Mouse (Mus musculus) kidney, embryonic 16.5 days (tissue): ENCODE data around the gene Zbtb16. TPM values are rescaled to one million over a fixed set of nuclear protein-coding genes. Genes with fewer than 3 reads are reported as not detected.

Experiments
- ATAC-seq: fragments of 200-750 bp; cut with Nextera tagmentation; 2 replicates; pipeline ENCODE4 v1.8.0; 2017; ENCODE audit warnings: moderate TSS enrichment; ENCODE audit not compliant: low FRiP score, low TSS enrichment
- H3K27ac ChIP-seq: fragments of 300-500 bp; sonication (generic); 2 replicates; pipeline ENCODE4 v1.5.1; 2014; ENCODE audit warnings: low read length
- H3K27me3 ChIP-seq: fragments of 300-500 bp; sonication (generic); 2 replicates; pipeline ENCODE4 v1.6.1; 2014; ENCODE audit warnings: low read length, control low read depth, mixed read lengths; ENCODE audit not compliant: insufficient read depth
- H3K36me3 ChIP-seq: fragments of 300-500 bp; sonication (generic); 2 replicates; pipeline ENCODE4 v1.6.1; 2014; ENCODE audit warnings: low read length, control low read depth, mixed read lengths; ENCODE audit not compliant: insufficient read depth
- H3K4me1 ChIP-seq: fragments of 300-500 bp; sonication (generic); 2 replicates; pipeline ENCODE4 v1.6.1; 2014; ENCODE audit warnings: low read length, control low read depth, mixed read lengths; ENCODE audit not compliant: insufficient read depth
- H3K4me2 ChIP-seq: fragments of 300-500 bp; sonication (generic); replicated peaks from 2 replicates; pipeline ENCODE4 v1.6.1; 2014; ENCODE audit warnings: low read depth, low read length
- H3K4me3 ChIP-seq: fragments of 300-500 bp; sonication (generic); 2 replicates; pipeline ENCODE4 v1.5.1; 2014; ENCODE audit warnings: mild to moderate bottlenecking, low read length
- H3K9ac ChIP-seq: fragments of 300-500 bp; sonication (generic); replicated peaks from 2 replicates; pipeline ENCODE4 v1.6.1; 2014; ENCODE audit warnings: low read length
- H3K9me3 ChIP-seq: fragments of 300-500 bp; sonication (generic); 2 replicates; pipeline ENCODE4 v1.6.1; 2016; ENCODE audit warnings: low read length, control low read depth
- WGBS: fragments of 180-500 bp; shearing (Covaris S2); extraction: QIAGEN DNeasy Blood & Tissue Kit; methylation state at CpG from one replicate; pipeline ENCODE4 v1.1.7; 2014; 5-methylcytosine and 5-hydroxymethylcytosine counted together
- polyA plus RNA-seq: library from polyadenylated mRNA; unstranded; fragments of >200 nt; fragmentation: Nextera tagmentation; extraction: Ambion mirVana; gene quantifications from 2 replicates; pipeline ENCODE4 v1.2.1, GENCODE M21; 2015

Zbtb16 gene
- polyA plus RNA-seq, 1 experiment from 2014 or later = 1.8 TPM

- peaks cover 10% of the 10 kb centered on the region for H3K4me1 ChIP-seq
- H3K27ac ChIP-seq = no peak overlapping the region
- no peak overlapping the region for H3K9ac ChIP-seq
- no peaks in the 10 kb centered on the region for H3K36me3 ChIP-seq
- H3K4me3 ChIP-seq = no peak overlapping the region
- no peak for ATAC-seq
- peaks cover 2% of the 10 kb centered on the region for H3K27me3 ChIP-seq
- no peak overlapping the region for H3K4me2 ChIP-seq
- peaks cover 6% of the 10 kb centered on the region for H3K9me3 ChIP-seq
- WGBS = 28% methylated on average over 15 of the region's 15 CpGs
Observed at GRCm38 (mm10) chr9:48662361-48663051, 173.5 kb downstream of the Zbtb16 start.

GRCm38 (mm10) chr9:48661225-48662023 lies 174.6 kb downstream of the Zbtb16 start:
- Histone ChIP-seq H3K4me3 (no peak overlapping the region), H3K9me3 (peaks cover 6% of the 10 kb centered on the region), H3K27ac (no peak overlapping the region), H3K27me3 (peaks cover 5% of the 10 kb centered on the region), H3K4me2 (no peak overlapping the region), H3K4me1 (peaks cover 10% of the 10 kb centered on the region), H3K36me3 (no peaks in the 10 kb centered on the region), H3K9ac (no peak overlapping the region)
- ATAC-seq = no peak
- 50% methylated on average over 9 of the region's 9 CpGs for WGBS

- no peak overlapping the region for H3K27ac ChIP-seq
- H3K4me1 ChIP-seq = no peaks in the 10 kb centered on the region
- no peak overlapping the region for H3K9ac ChIP-seq
- H3K4me3 ChIP-seq = no peak overlapping the region
- H3K36me3 ChIP-seq = no peaks in the 10 kb centered on the region
- peaks cover 12% of the 10 kb centered on the region; the same call in 1 of the 2 replicates for H3K27me3 ChIP-seq
- H3K4me2 ChIP-seq = no peak overlapping the region
- ATAC-seq = no peak
- peaks cover 6% of the 10 kb centered on the region for H3K9me3 ChIP-seq
- WGBS = 17% methylated on average over 5 of the region's 5 CpGs
Observed at GRCm38 (mm10) chr9:48655525-48656169, 180.4 kb downstream of the Zbtb16 start.

- no peak overlapping the region for H3K9ac ChIP-seq
- H3K27me3 ChIP-seq = peaks cover 13% of the 10 kb centered on the region; the same call in 1 of the 2 replicates
- no peak for ATAC-seq
- H3K4me3 ChIP-seq = no peak overlapping the region
- 14% methylated on average over 8 of the region's 8 CpGs for WGBS
- H3K9me3 ChIP-seq = peaks cover 6% of the 10 kb centered on the region
- no peak overlapping the region for H3K27ac ChIP-seq
- peaks cover 5% of the 10 kb centered on the region; the same call in 1 of the 2 replicates for H3K4me1 ChIP-seq
- H3K4me2 ChIP-seq = no peak overlapping the region
- H3K36me3 ChIP-seq = no peaks in the 10 kb centered on the region
Observed at GRCm38 (mm10) chr9:48654730-48655129, 181.3 kb downstream of the Zbtb16 start.

GRCm38 (mm10) chr9:48653399-48654070 lies 182.5 kb downstream of the Zbtb16 start:
- no peak overlapping the region for H3K4me2 ChIP-seq
- peaks cover 13% of the 10 kb centered on the region; the same call in 1 of the 2 replicates for H3K27me3 ChIP-seq
- H3K4me1 ChIP-seq = peaks cover 17% of the 10 kb centered on the region
- no peak overlapping the region for H3K4me3 ChIP-seq
- no peak overlapping the region for H3K9ac ChIP-seq
- no peak for ATAC-seq
- no peak overlapping the region for H3K27ac ChIP-seq
- H3K36me3 ChIP-seq = no peaks in the 10 kb centered on the region
- WGBS = 44% methylated on average over 7 of the region's 7 CpGs
- H3K9me3 ChIP-seq = no peaks in the 10 kb centered on the region

GRCm38 (mm10) chr9:48652026-48652425 lies 184.0 kb downstream of the Zbtb16 start:
- Histone ChIP-seq H3K9ac (no peak overlapping the region), H3K4me3 (no peak overlapping the region), H3K4me2 (no peak overlapping the region), H3K9me3 (no peaks in the 10 kb centered on the region), H3K27me3 (peaks cover 13% of the 10 kb centered on the region; the same call in 1 of the 2 replicates), H3K27ac (no peak overlapping the region), H3K36me3 (no peaks in the 10 kb centered on the region), H3K4me1 (peaks cover 23% of the 10 kb centered on the region)
- WGBS = 62% methylated on average over 4 of the region's 4 CpGs
- no peak for ATAC-seq

GRCm38 (mm10) chr9:48650846-48651245 lies 185.2 kb downstream of the Zbtb16 start:
- Histone ChIP-seq H3K9ac (no peak overlapping the region), H3K4me2 (no peak overlapping the region), H3K27me3 (peaks cover 13% of the 10 kb centered on the region; the same call in 1 of the 2 replicates), H3K4me1 (peaks cover 23% of the 10 kb centered on the region), H3K4me3 (no peak overlapping the region), H3K36me3 (no peaks in the 10 kb centered on the region), H3K27ac (no peak overlapping the region), H3K9me3 (no peaks in the 10 kb centered on the region)
- ATAC-seq = no peak
- 75% methylated on average over 2 of the region's 2 CpGs for WGBS

- H3K9ac ChIP-seq = no peak overlapping the region
- no peaks in the 10 kb centered on the region for H3K36me3 ChIP-seq
- no peak overlapping the region for H3K4me3 ChIP-seq
- WGBS = 40% methylated on average over 17 of the region's 17 CpGs
- no peak overlapping the region for H3K27ac ChIP-seq
- H3K27me3 ChIP-seq = peaks cover 13% of the 10 kb centered on the region; the same call in 1 of the 2 replicates
- H3K4me1 ChIP-seq = peaks cover 23% of the 10 kb centered on the region
- no peak for ATAC-seq
- H3K4me2 ChIP-seq = peak overlapping the region; percentile 62
- no peaks in the 10 kb centered on the region for H3K9me3 ChIP-seq
Observed at GRCm38 (mm10) chr9:48649851-48650685, 186.0 kb downstream of the Zbtb16 start.
